8 mouse cellular contexts compared by ENCODE assay signal in the genomic region with DNA sequence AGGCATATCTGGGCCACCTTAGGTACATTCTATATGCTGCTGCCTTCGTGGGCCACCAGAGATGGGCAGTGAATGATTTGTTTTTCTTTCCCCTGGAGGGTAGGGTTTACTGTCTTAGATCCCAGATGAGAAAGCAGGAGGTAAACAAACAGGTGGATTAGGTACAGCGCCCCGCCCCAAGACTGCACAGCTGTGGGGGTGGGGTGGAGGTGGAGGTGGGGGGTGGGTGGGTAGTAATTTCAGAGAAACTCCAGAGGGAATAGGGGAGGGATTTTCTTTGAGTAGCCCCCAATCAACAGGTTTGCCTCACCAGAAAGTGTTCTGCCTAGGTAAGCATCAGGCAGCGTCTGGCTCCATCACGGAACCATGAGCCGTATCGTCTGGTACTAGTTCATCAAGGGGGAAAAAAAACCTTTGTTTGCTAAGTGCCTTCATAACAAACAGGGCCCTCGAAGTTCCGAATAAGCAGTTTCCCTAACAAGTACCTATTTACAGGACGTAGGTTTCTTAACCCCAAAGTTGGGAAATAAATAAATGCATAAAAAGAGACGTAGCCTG. TPM values are rescaled to one million over a fixed set of nuclear protein-coding genes. Genes with fewer than 3 reads are reported as not detected.
DNase-seq lines count a peak whose midpoint lies in the region; ATAC-seq and TF ChIP-seq lines count a peak whose summit lies in the region.

No protein-coding gene starts in this region.

- DNase-seq in lung, embryonic 14.5 days, result no peak
- DNase-seq in lung, postnatal 10 days, result no peak
- DNase-seq in forebrain, embryonic 10.5 days (ENCODE audit: extremely low spot score, low spot score), result no peak
- DNase-seq in kidney, postnatal 10 days, result peak; percentile 29
- no peak for DNase-seq in layer of hippocampus, adult 11-12 months (ENCODE audit: low spot score)
- no peak for DNase-seq in right cerebral cortex, adult 18-20 months
- no peak for DNase-seq in right cerebral cortex, postnatal 10 days (ENCODE audit: low spot score in 2 of 2)

- H3K9ac ChIP-seq in lung, embryonic 14.5 days, result no peak overlapping the region

- H3K27me3 ChIP-seq in lung, embryonic 14.5 days (ENCODE audit: insufficient read depth, low read length), result peaks cover 25% of the 10 kb centered on the region; the same call in 1 of the 2 replicates
- H3K27me3 ChIP-seq in forebrain, embryonic 10.5 days (ENCODE audit: poor library complexity, severe bottlenecking), result peaks cover 45% of the 10 kb centered on the region
- H3K27me3 ChIP-seq in small intestine, adult 2 months (ENCODE audit: control insufficient read depth, insufficient read depth, low read length), result no peaks in the 10 kb centered on the region

- WGBS in lung, embryonic 14.5 days, result 16% methylated on average over 11 of the region's 11 CpGs
- WGBS in forebrain, embryonic 10.5 days, result 10% methylated on average over 11 of the region's 11 CpGs
- WGBS in small intestine, adult 2 months, result 35% methylated on average over 11 of the region's 11 CpGs

- no peaks in the 10 kb centered on the region for H3K9me3 ChIP-seq in lung, embryonic 14.5 days (ENCODE audit: low read depth, low read length)
- H3K9me3 ChIP-seq in forebrain, embryonic 10.5 days, result no peaks in the 10 kb centered on the region

- no peak for ATAC-seq in lung, embryonic 14.5 days (ENCODE audit: insufficient read depth)

- no peak for TF ChIP-seq CTCF in lung, embryonic 14.5 days (IDR thresholded peaks at IDR 0.05; ENCODE audit: low read depth)
- no peak for TF ChIP-seq CTCF in small intestine, adult 2 months (IDR thresholded peaks at IDR 0.05; ENCODE audit: extremely low read depth, insufficient read length, insufficient replicate concordance, low read depth, low read length)

- H3K36me3 ChIP-seq in lung, embryonic 14.5 days (ENCODE audit: insufficient read depth), result no peaks in the 10 kb centered on the region
- H3K36me3 ChIP-seq in forebrain, embryonic 10.5 days (replicated peaks), result no peaks in the 10 kb centered on the region
- no peaks in the 10 kb centered on the region for H3K36me3 ChIP-seq in small intestine, adult 2 months (ENCODE audit: control insufficient read depth, insufficient read depth, low read length)

- H3K27ac ChIP-seq in lung, embryonic 14.5 days (ENCODE audit: low read depth), result no peak overlapping the region
- H3K27ac ChIP-seq in forebrain, embryonic 10.5 days, result no peak overlapping the region
- H3K27ac ChIP-seq in small intestine, adult 2 months (ENCODE audit: insufficient read depth, low read depth, low read length), result no peak overlapping the region

- no peak for TF ChIP-seq POLR2A in small intestine, adult 2 months (IDR thresholded peaks at IDR 0.05; ENCODE audit: low read depth, low read length)

- H3K4me2 ChIP-seq in lung, embryonic 14.5 days, result peak overlapping the region; percentile 90

- H3K4me1 ChIP-seq in lung, embryonic 14.5 days (ENCODE audit: insufficient read depth), result no peaks in the 10 kb centered on the region
- H3K4me1 ChIP-seq in forebrain, embryonic 10.5 days, result peaks cover 35% of the 10 kb centered on the region
- H3K4me1 ChIP-seq in small intestine, adult 2 months (ENCODE audit: control insufficient read depth, insufficient read depth, insufficient read length, low read length), result no peaks in the 10 kb centered on the region

- peak overlapping the region; percentile 70 for H3K4me3 ChIP-seq in lung, embryonic 14.5 days (ENCODE audit: low read depth, low read length)
- peak overlapping the region; percentile 90 for H3K4me3 ChIP-seq in forebrain, embryonic 10.5 days
- peak overlapping the region; percentile 82 for H3K4me3 ChIP-seq in small intestine, adult 2 months (ENCODE audit: low read depth, low read length)

RNA-seq across cellular contexts. Expression of gene Retreg1, which starts 1.1 kb away (rescaled TPM):
- 5.0 and 6.0 TPM in 2 replicates for polyA plus RNA-seq in lung, embryonic 14.5 days (2014; fragmentation: Nextera tagmentation; extraction: Ambion mirVana)
- 1.6 and 1.8 TPM in 2 replicates for polyA plus RNA-seq in forebrain, embryonic 10.5 days (2016; fragmentation: Nextera tagmentation; extraction: Ambion mirVana)
- polyA plus RNA-seq in small intestine, adult 2 months (2012; rRNA removed), result 5.3 and 7.5 TPM in 2 replicates
